Mouse (Mus musculus) inflammation-experienced regulatory T-cells, adult 16 weeks (primary cell): Measurements from ENCODE around the gene Prepl. TPM values are rescaled to one million over a fixed set of nuclear protein-coding genes. Genes with fewer than 3 reads are reported as not detected.

ENCODE experiments used
- polyA plus RNA-seq: library from polyadenylated mRNA; unstranded; fragments of 100-300 nt; shearing (Covaris generic); gene quantifications from one replicate; pipeline ENCODE4 v1.2.1, GENCODE M21; 2017

Gene Prepl
- polyA plus RNA-seq = 22.2 TPM

DNA sequence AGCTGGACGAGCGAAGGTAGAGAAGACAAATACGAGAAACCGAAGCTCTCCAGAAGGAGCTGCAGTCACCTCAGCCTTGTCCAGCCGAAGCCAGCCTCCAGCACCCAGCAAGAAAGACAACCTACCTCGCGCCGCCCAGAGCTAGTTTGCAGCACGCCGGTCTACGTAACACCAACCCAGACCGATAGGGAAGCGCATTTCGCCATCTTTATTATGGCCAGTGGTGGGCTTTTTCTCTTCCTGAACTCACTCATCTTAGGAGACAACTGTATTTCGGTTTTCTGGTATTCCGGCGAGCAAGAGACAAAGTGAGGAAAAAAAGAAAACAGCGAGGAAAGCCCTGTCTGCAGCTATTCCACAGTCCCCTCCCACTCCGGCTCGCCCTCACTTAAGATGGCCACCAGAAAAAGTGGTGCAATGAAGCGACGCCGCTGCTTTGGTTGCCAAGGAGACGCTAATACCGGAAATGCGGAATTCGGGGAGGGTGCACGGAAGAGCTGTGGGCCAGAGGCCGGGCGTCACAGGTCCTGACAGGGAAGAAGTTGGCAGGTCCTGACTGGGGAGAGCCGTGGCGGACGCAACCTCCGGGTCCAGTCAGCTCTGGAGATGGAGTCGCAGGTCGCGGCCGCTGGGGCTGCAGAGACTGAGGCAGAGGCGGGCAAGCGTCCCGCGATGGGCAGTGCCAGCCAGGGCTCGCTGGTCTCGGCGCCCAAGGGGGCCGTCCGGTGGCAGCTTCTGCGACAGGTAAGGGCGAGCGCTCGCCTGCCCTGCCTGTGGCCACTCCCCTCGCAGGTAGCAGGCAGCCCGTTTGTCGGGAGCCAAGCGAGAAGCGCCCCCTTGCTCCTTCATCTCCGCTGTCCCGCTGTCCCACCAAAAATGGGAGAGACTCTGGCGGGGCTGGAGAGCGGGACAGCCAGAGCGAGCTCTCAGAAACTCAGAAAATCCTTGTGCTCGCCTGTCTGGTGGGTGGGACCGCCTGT, at the start of gene Prepl, which contains the start of gene Camkmt:
Gene Prepl (minus strand): TSS at position 122 of the 980 bp plus-strand sequence.
Gene Camkmt (plus strand): TSS at position 433 of the 980 bp plus-strand sequence.

DNA sequence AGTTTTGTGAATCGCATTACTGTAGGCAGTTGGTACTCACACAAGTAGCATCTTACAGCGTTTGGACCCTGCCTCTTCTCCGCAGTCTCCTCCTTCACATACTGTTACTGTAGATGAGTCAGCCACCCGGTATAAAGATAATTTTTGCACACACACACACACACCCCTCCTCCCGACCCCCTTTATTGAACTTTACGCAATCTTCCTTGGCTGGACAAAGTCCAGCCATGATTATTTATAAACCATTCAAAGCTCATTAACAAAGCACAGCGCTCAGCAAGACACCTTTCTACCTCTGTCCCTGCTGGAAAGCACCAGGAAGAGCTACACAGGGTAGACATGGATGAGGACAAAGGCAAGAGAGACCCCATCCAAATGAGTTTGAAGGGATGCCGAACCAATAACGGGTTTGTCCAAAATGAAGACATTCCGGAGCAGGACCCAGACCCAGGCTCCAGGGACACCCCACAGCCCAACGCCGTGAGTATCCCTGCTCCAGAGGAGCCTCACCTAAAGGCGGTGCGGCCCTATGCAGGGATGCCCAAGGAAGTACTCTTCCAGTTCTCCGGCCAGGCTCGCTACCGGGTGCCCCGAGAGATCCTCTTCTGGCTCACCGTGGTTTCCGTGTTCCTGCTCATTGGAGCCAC, 61.8 kb downstream of the Prepl start, which contains the start of gene Slc3a1:
Gene Slc3a1 (plus strand): TSS at position 284 of the 647 bp plus-strand sequence.

Other genes with a start within 250 kb of the Prepl start
- 31.3 TPM for gene Ppm1b, start 133.5 kb downstream of the Prepl start, polyA plus RNA-seq
- gene Slc3a1, start 61.9 kb downstream of the Prepl start, polyA plus RNA-seq = 0.34 TPM
- gene Camkmt, start 311 bp upstream of the Prepl start, polyA plus RNA-seq = 14.0 TPM